In genomic region chr5:143409239-143409638, GRCm38 (mm10) we compare ENCODE assay signal across 17 mouse cellular contexts. TPM values are rescaled to one million over a fixed set of nuclear protein-coding genes. Genes with fewer than 3 reads are reported as not detected.
DNase-seq lines count a peak whose midpoint lies in the region; ATAC-seq and TF ChIP-seq lines count a peak whose summit lies in the region.
"Had no signal": no experiment of that assay in that cellular context is flagged by ENCODE, and none has a peak within 500 bp of the region (broad histone marks: within the 10 kb centered on the region; RNA-seq: fewer than 3 reads in every experiment).

No protein-coding gene starts in this region.

- H3K27ac ChIP-seq in kidney, postnatal 0 days = no peak overlapping the region
- H3K27ac ChIP-seq in MEL (ENCODE audit: control insufficient read depth, low read depth, low read length) = no peak overlapping the region; the same call in 1 of the 2 replicates
- H3K27ac ChIP-seq: midbrain, embryonic 13.5 days had no signal

- DNase-seq in kidney, postnatal 0 days (ENCODE audit: low spot score) = peak; percentile 21
- no peak for DNase-seq in kidney, adult 8-10 months
- peak; percentile 95 for DNase-seq in MEL (ENCODE audit: low read depth, low spot score)
- DNase-seq in lung, postnatal 10 days = peak; percentile 63
- DNase-seq in cerebellum, postnatal 14 days = no peak
- DNase-seq in heart, postnatal 10 days = no peak
- DNase-seq in layer of hippocampus, adult 18-20 months (ENCODE audit: low spot score in 2 of 2) = no peak
- DNase-seq: adrenal gland, adult 2 months; B cell, adult 2 months; cerebellum, adult 2 months; gastrocnemius, postnatal 10 days; heart, postnatal 36 days had no signal

- TF ChIP-seq RAD21 in MEL (IDR thresholded peaks at IDR 0.05; ENCODE audit: low read depth, low read length) = no peak

- intact Hi-C loops in heart, postnatal 10 days (cut with DNase I) = no loop called here

- H3K4me3 ChIP-seq in kidney, postnatal 0 days (replicated peaks; ENCODE audit: low read depth, low read length) = no peak overlapping the region
- no peak overlapping the region for H3K4me3 ChIP-seq in MEL (ENCODE audit: control insufficient read depth in 1 of 2, insufficient read depth in 1 of 2, low read depth in 2 of 2, low read length in 2 of 2)
- H3K4me3 ChIP-seq: erythroblast, embryonic 14.5 days; midbrain, embryonic 13.5 days had no signal

- peaks cover 9% of the 10 kb centered on the region; the same call in 1 of the 2 replicates for H3K4me1 ChIP-seq in kidney, postnatal 0 days (replicated peaks; ENCODE audit: insufficient read depth, low read length)
- peaks cover 11 to 21% of the 10 kb centered on the region in 2 experiments; a peak in 3 of 4 replicates for H3K4me1 ChIP-seq in MEL (ENCODE audit: control insufficient read depth in 1 of 2, insufficient read depth in 2 of 2, low read length in 2 of 2)

- TF ChIP-seq POLR2A in MEL (IDR thresholded peaks at IDR 0.05; ENCODE audit: control insufficient read depth in 1 of 2, insufficient read depth in 1 of 2, low read depth in 1 of 2, low read length in 2 of 2, poor library complexity in 1 of 2) = 0 out of 4 replicates have a peak, but pooled peaks of 1 of the 2 experiments have one; percentile 44

- peaks cover 18% of the 10 kb centered on the region; the same call in 1 of the 2 replicates for H3K36me3 ChIP-seq in kidney, postnatal 0 days (ENCODE audit: insufficient read depth, low read length)
- H3K36me3 ChIP-seq in MEL (ENCODE audit: control insufficient read depth in 1 of 2, insufficient read depth in 2 of 2, low read length in 2 of 2) = peaks cover 27 to 31% of the 10 kb centered on the region in 2 experiments

- H3K4me2 ChIP-seq in kidney, postnatal 0 days (ENCODE audit: low read length) = no peak overlapping the region
- H3K4me2 ChIP-seq: midbrain, embryonic 13.5 days had no signal

- WGBS in kidney, postnatal 0 days = 43% methylated on average over 3 of the region's 3 CpGs

- no peaks in the 10 kb centered on the region for H3K27me3 ChIP-seq in kidney, postnatal 0 days (ENCODE audit: insufficient read depth, low read length)
- H3K27me3 ChIP-seq in MEL (ENCODE audit: control insufficient read depth in 1 of 2, insufficient read depth in 2 of 2, low read length in 2 of 2) = no peaks in the 10 kb centered on the region
- H3K27me3 ChIP-seq: midbrain, embryonic 13.5 days had no signal

- ATAC-seq in kidney, postnatal 0 days (replicated peaks; ENCODE audit: low FRiP score, low read depth) = no peak
- peak; percentile 93 for ATAC-seq in common myeloid progenitor, adult 5-6 weeks (replicated peaks; ENCODE audit: low read depth, poor library complexity, severe bottlenecking)
- ATAC-seq: forebrain, embryonic 16.5 days; midbrain, embryonic 13.5 days had no signal

- TF ChIP-seq CTCF in kidney, postnatal 0 days (IDR thresholded peaks at IDR 0.05; ENCODE audit: low read depth) = no peak
- TF ChIP-seq CTCF in MEL (IDR thresholded peaks at IDR 0.05 in 2 of 3, conservative IDR thresholded peaks at IDR 0.05 in 1 of 3; ENCODE audit: control insufficient read depth in 1 of 3, insufficient read depth in 1 of 3, low read depth in 2 of 3, low read length in 3 of 3, poor library complexity in 1 of 3, severe bottlenecking in 1 of 3) = no peak

- no peaks in the 10 kb centered on the region for H3K9me3 ChIP-seq in kidney, postnatal 0 days (replicated peaks; ENCODE audit: low read length)
- H3K9me3 ChIP-seq in MEL (replicated peaks; ENCODE audit: insufficient read depth, low read length) = no peaks in the 10 kb centered on the region
- H3K9me3 ChIP-seq: midbrain, embryonic 13.5 days had no signal

- peaks cover 62% of the 10 kb centered on the region for H3K79me2 ChIP-seq in MEL (ENCODE audit: control insufficient read depth, insufficient read depth, low read length, poor library complexity)

- H3K9ac ChIP-seq in kidney, postnatal 0 days (ENCODE audit: low read depth, low read length) = no peak overlapping the region
- H3K9ac ChIP-seq in MEL (ENCODE audit: control insufficient read depth, low read depth, low read length, poor library complexity, severe bottlenecking) = no peak overlapping the region
- H3K9ac ChIP-seq: midbrain, embryonic 13.5 days had no signal

- peak; percentile 33 to 67; a peak in 2 of 4 replicates for TF ChIP-seq EP300 in MEL (IDR thresholded peaks at IDR 0.05; ENCODE audit: low read depth in 1 of 2, low read length in 2 of 2)

TF ChIP-seq in MEL, 35 proteins besides CTCF, POLR2A, EP300 and RAD21 (continues in another document):
- TF ChIP-seq POLR2AphosphoS5 (IDR thresholded peaks at IDR 0.05; ENCODE audit: borderline replicate concordance, low read depth, low read length) (no peak), RCOR1 (IDR thresholded peaks at IDR 0.05; ENCODE audit: low read depth, low read length) (no peak; the same call in 1 of the 2 replicates), E2F4 (IDR thresholded peaks at IDR 0.05; ENCODE audit: borderline replicate concordance, low read depth, low read length) (no peak), KAT2A (conservative IDR thresholded peaks at IDR 0.05; ENCODE audit: low read depth, low read length) (no peak), ETS1 (IDR thresholded peaks at IDR 0.05; ENCODE audit: low read depth, low read length) (peak; percentile 62), CHD2 (IDR thresholded peaks at IDR 0.05; ENCODE audit: low read length) (no peak), ZNF384 (IDR thresholded peaks at IDR 0.05; ENCODE audit: low read depth, low read length) (no peak), UBTF (IDR thresholded peaks at IDR 0.05; ENCODE audit: borderline replicate concordance, insufficient read depth, low read depth, low read length) (no peak), HCFC1 (IDR thresholded peaks at IDR 0.05; ENCODE audit: low read depth, low read length) (peak; percentile 64), MAFK (IDR thresholded peaks at IDR 0.05; ENCODE audit: borderline replicate concordance, low read depth, low read length) (no peak), MAX (IDR thresholded peaks at IDR 0.05; ENCODE audit: low read length) (peak; percentile 69; the same call in 1 of the 2 replicates), USF2 (IDR thresholded peaks at IDR 0.05; ENCODE audit: borderline replicate concordance in 1 of 2, insufficient read depth in 1 of 2, low read depth in 1 of 2, low read length in 2 of 2) (no peak), MAZ (IDR thresholded peaks at IDR 0.05; ENCODE audit: low read depth, low read length) (no peak), POLR2AphosphoS2 (IDR thresholded peaks at IDR 0.05; ENCODE audit: low read length) (peak; percentile 38; the same call in 1 of the 2 replicates), CHD1 (IDR thresholded peaks at IDR 0.05; ENCODE audit: low read depth, low read length) (no peak), GABPA (IDR thresholded peaks at IDR 0.05; ENCODE audit: low read depth, low read length) (no peak), TBP (IDR thresholded peaks at IDR 0.05; ENCODE audit: low read depth, low read length) (peak; percentile 41; the same call in 1 of the 2 replicates), ZMIZ1 (IDR thresholded peaks at IDR 0.05; ENCODE audit: low read depth, low read length) (no peak), SIN3A (IDR thresholded peaks at IDR 0.05; ENCODE audit: low read length) (peak; percentile 85), TCF12 (IDR thresholded peaks at IDR 0.05; ENCODE audit: low read depth, low read length) (peak; percentile 63), MYC (IDR thresholded peaks at IDR 0.05; ENCODE audit: low read depth, low read length) (peak; percentile 50; the same call in 1 of the 2 replicates), SMC3 (IDR thresholded peaks at IDR 0.05; ENCODE audit: low read depth, low read length) (no peak), USF1 (IDR thresholded peaks at IDR 0.05; ENCODE audit: low read depth, low read length) (no peak), MEF2A (IDR thresholded peaks at IDR 0.05; ENCODE audit: extremely low read depth, insufficient replicate concordance, low read depth, low read length, poor library complexity, severe bottlenecking) (no peak), JUND (IDR thresholded peaks at IDR 0.05; ENCODE audit: low read depth, low read length) (no peak), MXI1 (IDR thresholded peaks at IDR 0.05; ENCODE audit: low read depth, low read length) (peak; percentile 80), ZC3H11A (IDR thresholded peaks at IDR 0.05; ENCODE audit: low read depth, low read length) (no peak), TAL1 (IDR thresholded peaks at IDR 0.05; ENCODE audit: low read length) (peak; percentile 59), NELFE (IDR thresholded peaks at IDR 0.05; ENCODE audit: low read depth, low read length) (no peak), MYB (IDR thresholded peaks at IDR 0.05; ENCODE audit: low read depth, low read length) (no peak), ZKSCAN1 (IDR thresholded peaks at IDR 0.05; ENCODE audit: low read depth, low read length) (no peak), GATA1 (IDR thresholded peaks at IDR 0.05; ENCODE audit: low read depth, low read length) (peak; percentile 82)

RNA-seq across cellular contexts. Expression of gene Kdelr2, which starts 5.6 kb away (rescaled TPM):
- 319 and 337 TPM in 2 replicates for polyA plus RNA-seq in kidney, postnatal 0 days (2015; fragmentation: Nextera tagmentation; extraction: Ambion mirVana)
- 62.5 and 80.5 TPM in 2 replicates for total RNA-seq in MEL (2012; rRNA removed)
- polyA plus RNA-seq in MEL (2012; ENCODE audit: insufficient read depth in 1 of 2, insufficient read length in 2 of 2, low read depth in 1 of 2, low replicate concordance in 2 of 2, missing spikeins in 1 of 2) = 10 to 100 TPM in 1 of 2 experiments, not detected in 1; 94.4 TPM
- 75.4 and 96.4 TPM in 2 replicates for total RNA-seq in common myeloid progenitor, adult 5-6 weeks (2017)
- 10 to 100 TPM; 84.3 to 93.6 TPM for total RNA-seq in heart, postnatal 10 days (2021)
- 10 to 100 TPM; 35.3 to 38.9 TPM for total RNA-seq in layer of hippocampus, adult 18-20 months (2021)

RNA-seq across cellular contexts. Expression of gene Grid2ip, which starts 52.1 kb away (rescaled TPM):
- 0.03 TPM in 1 of 2 replicates, not detected in the other for polyA plus RNA-seq in kidney, postnatal 0 days (2015; fragmentation: Nextera tagmentation; extraction: Ambion mirVana)
- 0.03 TPM in 1 of 2 replicates, not detected in the other for total RNA-seq in MEL (2012; rRNA removed)
- not detected for polyA plus RNA-seq in MEL (2012; ENCODE audit: insufficient read depth in 1 of 2, insufficient read length in 2 of 2, low read depth in 1 of 2, low replicate concordance in 2 of 2, missing spikeins in 1 of 2)
- total RNA-seq in common myeloid progenitor, adult 5-6 weeks (2017) = not detected in 2 replicates
- not detected for total RNA-seq in heart, postnatal 10 days (2021)
- total RNA-seq in layer of hippocampus, adult 18-20 months (2021) = 1 to 10 TPM; 1.5 to 2.0 TPM
- total RNA-seq: heart, adult 8-10 months; heart, postnatal 36 days had no signal
- polyA plus RNA-seq: erythroblast, embryonic 14.5 days had no signal

RNA-seq across cellular contexts. Expression of gene Daglb, which starts 55.1 kb away (rescaled TPM):
- 4.9 and 5.2 TPM in 2 replicates for polyA plus RNA-seq in kidney, postnatal 0 days (2015; fragmentation: Nextera tagmentation; extraction: Ambion mirVana)
- total RNA-seq in MEL (2012; rRNA removed) = 9.0 and 10.4 TPM in 2 replicates
- polyA plus RNA-seq in MEL (2012; ENCODE audit: insufficient read depth in 1 of 2, insufficient read length in 2 of 2, low read depth in 1 of 2, low replicate concordance in 2 of 2, missing spikeins in 1 of 2) = 1 to 10 TPM in 1 of 2 experiments, not detected in 1; 8.9 TPM
- total RNA-seq in common myeloid progenitor, adult 5-6 weeks (2017) = 6.8 and 7.4 TPM in 2 replicates
- total RNA-seq in heart, postnatal 10 days (2021) = 1 to 10 TPM; 7.9 to 8.8 TPM
- 10 to 100 TPM; 29.1 TPM for total RNA-seq in layer of hippocampus, adult 18-20 months (2021)

Comparison
In these comparisons a context has a peak if more than half of its experiments do, and no peak if none do; other contexts are left out.
1. DNase-seq: peak in kidney, postnatal 0 days (single experiment), MEL (single experiment) and lung, postnatal 10 days (single experiment); none in kidney, adult 8-10 months (0 of 2), cerebellum, postnatal 14 days (0 of 2), heart, postnatal 10 days (0 of 2) and layer of hippocampus, adult 18-20 months (0 of 2).